Mouse (Mus musculus) G1E (cell line): ENCODE measurements at regions not wholly inside any gene's neighbourhood (a gene's known extent, or its start where the extent isn't known, plus 50 kb on each side); places are given as distances from the start of the nearest gene placed in this dataset.

Experiments
- CTCF ChIP-seq: IDR thresholded peaks from 2 replicates; pipeline ENCODE4 v1.5.1; 2012; ENCODE audit warnings: low read depth, low read length, inconsistent platforms, mixed read lengths
- GATA1 ChIP-seq: IDR thresholded peaks from 2 replicates; pipeline ENCODE4 v1.6.1; 2012; ENCODE audit warnings: borderline replicate concordance, low read length, inconsistent platforms, mixed read lengths
- GATA2 ChIP-seq: IDR thresholded peaks from 2 replicates; pipeline ENCODE4 v1.6.1; 2012; ENCODE audit warnings: low read depth, low read length, inconsistent platforms, borderline replicate concordance
- TAL1 ChIP-seq: conservative IDR thresholded peaks from 2 replicates; pipeline ENCODE4 v1.6.1; 2012; ENCODE audit warnings: low read depth, low read length, inconsistent platforms, mixed read lengths

- no peak for TF ChIP-seq GATA1
- TF ChIP-seq CTCF, result no peak
- TF ChIP-seq TAL1, result no peak
- TF ChIP-seq GATA2, result no peak
Observed at GRCm38 (mm10) chr13:103667749-103668148, 106.7 kb downstream of the Srek1 start.
